Mouse (Mus musculus): ENCODE measurements at regions not wholly inside any gene's neighbourhood (a gene's known extent, or its start where the extent isn't known, plus 50 kb on each side); places are given as distances from the start of the nearest gene placed in this dataset.
A peak's percentile ranks its signal among the peaks of the same experiment; 100 is the strongest.

DNA sequence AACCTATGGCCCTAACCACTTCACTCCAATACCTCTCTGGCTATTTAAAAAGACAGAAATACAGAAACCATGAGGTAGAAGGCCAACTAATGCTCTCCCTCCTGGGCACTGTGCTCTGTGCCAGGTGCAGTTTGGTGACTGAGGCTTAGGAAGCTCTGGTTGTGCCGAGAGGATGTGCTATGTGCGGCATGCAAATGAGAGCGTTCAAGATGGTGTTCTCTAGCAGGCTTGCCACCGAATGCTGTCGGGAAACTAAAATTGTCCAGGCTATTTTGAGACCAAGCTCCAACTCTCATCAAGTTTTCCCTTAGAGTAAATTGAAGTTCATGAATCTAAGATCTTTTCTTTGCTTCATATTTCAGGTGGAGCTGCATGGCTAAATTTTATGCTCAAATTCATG lies 277.1 kb downstream of the Pik3r1 start:
- H3K9ac ChIP-seq (ENCODE audit: insufficient read depth, low read depth), result no peak overlapping the region
- H3K9me3 ChIP-seq (replicated peaks; ENCODE audit: low read length), result no peaks in the 10 kb centered on the region
- in situ Hi-C loops (cut with MboI; ENCODE audit: low pct_ligation_motif_present, low pct_unique_long_range_greater_than_20kb, low sequenced_read_pairs), result no loop called here
- peak; percentile 63 for DNase-seq (ENCODE audit: extremely low read depth)
- no peaks in the 10 kb centered on the region for H3K27me3 ChIP-seq (replicated peaks)
- H3K4me3 ChIP-seq (replicated peaks in 1 of 3; ENCODE audit: low read depth in 2 of 3, low read length in 2 of 3, poor library complexity in 1 of 3), result no peak overlapping the region
- dilution Hi-C loops (cut with MboI; ENCODE audit: extremely low pct_ligation_motif_present, extremely low pct_unique_long_range_greater_than_20kb, low sequenced_read_pairs), result no loop called here
- H3K36me3 ChIP-seq (replicated peaks in 1 of 2; ENCODE audit: control insufficient read depth in 1 of 2, insufficient read depth in 1 of 2, low read length in 1 of 2), result no peaks in the 10 kb centered on the region
- peaks cover 1 to 40% of the 10 kb centered on the region in 2 experiments; a peak in 3 of 4 replicates for H3K4me1 ChIP-seq (ENCODE audit: control insufficient read depth in 1 of 2, insufficient read depth in 2 of 2)
- peak overlapping the region; percentile 44 for H3K4me2 ChIP-seq (ENCODE audit: insufficient read depth, low read depth, poor library complexity, severe bottlenecking)
- H3K79me2 ChIP-seq (replicated peaks; ENCODE audit: control insufficient read depth, extremely low read depth, insufficient read depth, poor library complexity, severe bottlenecking), result no peaks in the 10 kb centered on the region
- TF ChIP-seq CHD2 (IDR thresholded peaks at IDR 0.05; ENCODE audit: low read length) (no peak), MAX (IDR thresholded peaks at IDR 0.05; ENCODE audit: low read length) (peak; percentile 45; the same call in 1 of the 2 replicates), CHD1 (IDR thresholded peaks at IDR 0.05; ENCODE audit: low read depth, low read length) (no peak), MYC (IDR thresholded peaks at IDR 0.05; ENCODE audit: low read depth, low read length) (0 out of 2 replicates have a peak, but pooled peaks have one; percentile 42)
- H3K27ac ChIP-seq (ENCODE audit: insufficient read depth, low read depth), result no peak overlapping the region

DNA sequence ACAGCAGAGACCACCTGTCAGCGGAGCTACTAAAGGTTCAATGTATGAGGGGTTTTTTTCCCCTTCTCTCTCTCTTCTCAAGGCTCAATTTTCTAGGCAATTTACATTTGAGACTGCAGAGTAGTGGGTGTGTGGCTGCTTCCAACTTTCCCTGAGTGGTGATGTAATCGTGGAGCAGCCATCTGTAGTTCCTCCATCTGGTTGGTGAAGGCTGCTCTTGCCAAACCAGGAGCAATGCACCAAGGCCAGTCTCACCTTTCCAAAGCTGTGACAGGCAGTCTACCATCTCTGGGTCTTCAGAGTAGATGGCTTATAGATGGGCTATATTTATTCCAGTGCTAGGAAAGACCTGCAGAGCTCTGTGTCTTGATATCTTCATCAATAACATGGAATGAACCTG lies 280.4 kb downstream of the Pik3r1 start:
- TF ChIP-seq CTCF (conservative IDR thresholded peaks at IDR 0.05 in 1 of 2, IDR thresholded peaks at IDR 0.05 in 1 of 2; ENCODE audit: low read depth in 2 of 2, low read length in 2 of 2), result no peak
- no peak for TF ChIP-seq ZMIZ1 (IDR thresholded peaks at IDR 0.05; ENCODE audit: low read depth, low read length)
- no peak for TF ChIP-seq POLR2AphosphoS2 (IDR thresholded peaks at IDR 0.05; ENCODE audit: low read depth, low read length)
- no peak for TF ChIP-seq ZNF384 (IDR thresholded peaks at IDR 0.05; ENCODE audit: low read depth, low read length)
- TF ChIP-seq EP300 (IDR thresholded peaks at IDR 0.05; ENCODE audit: low read length), result no peak
- TF ChIP-seq USF2 (conservative IDR thresholded peaks at IDR 0.05; ENCODE audit: low read depth, low read length), result no peak
- TF ChIP-seq KAT2A (IDR thresholded peaks at IDR 0.05; ENCODE audit: insufficient replicate concordance, low read length), result no peak
- TF ChIP-seq MXI1 (IDR thresholded peaks at IDR 0.05; ENCODE audit: low read depth, low read length), result no peak
- TF ChIP-seq MEF2A (IDR thresholded peaks at IDR 0.05; ENCODE audit: borderline replicate concordance, low read depth, low read length), result no peak
- no peak for TF ChIP-seq ETS1 (conservative IDR thresholded peaks at IDR 0.05; ENCODE audit: low read depth, low read length)
- no peak for TF ChIP-seq MYC (IDR thresholded peaks at IDR 0.05; ENCODE audit: low read depth, low read length)
- TF ChIP-seq CHD1 (IDR thresholded peaks at IDR 0.05; ENCODE audit: low read depth, low read length), result no peak
- TF ChIP-seq RAD21 (IDR thresholded peaks at IDR 0.05; ENCODE audit: low read depth, low read length), result no peak
- H3K9me3 ChIP-seq (replicated peaks; ENCODE audit: low read length), result no peaks in the 10 kb centered on the region
- in situ Hi-C loops (cut with MboI; ENCODE audit: low pct_ligation_motif_present, low pct_unique_long_range_greater_than_20kb, low sequenced_read_pairs) (no loop called here), dilution Hi-C loops (cut with MboI; ENCODE audit: extremely low pct_ligation_motif_present, extremely low pct_unique_long_range_greater_than_20kb, low sequenced_read_pairs) (no loop called here)
- H3K4me2 ChIP-seq (ENCODE audit: insufficient read depth, low read depth, poor library complexity, severe bottlenecking), result no peak overlapping the region
- H3K27me3 ChIP-seq (replicated peaks), result no peaks in the 10 kb centered on the region
- H3K27ac ChIP-seq (ENCODE audit: insufficient read depth, low read depth), result no peak overlapping the region
- H3K4me1 ChIP-seq (ENCODE audit: control insufficient read depth in 1 of 2, insufficient read depth in 2 of 2), result peaks cover 4 to 40% of the 10 kb centered on the region in 2 experiments; a peak in 3 of 4 replicates
- H3K79me2 ChIP-seq (replicated peaks; ENCODE audit: control insufficient read depth, extremely low read depth, insufficient read depth, poor library complexity, severe bottlenecking), result no peaks in the 10 kb centered on the region
- no peaks in the 10 kb centered on the region for H3K36me3 ChIP-seq (replicated peaks in 1 of 2; ENCODE audit: control insufficient read depth in 1 of 2, insufficient read depth in 1 of 2, low read length in 1 of 2)
- H3K4me3 ChIP-seq (replicated peaks in 1 of 3; ENCODE audit: low read depth in 2 of 3, low read length in 2 of 3, poor library complexity in 1 of 3), result no peak overlapping the region
- no peak overlapping the region for H3K9ac ChIP-seq (ENCODE audit: insufficient read depth, low read depth)
- DNase-seq (ENCODE audit: extremely low read depth), result no peak

All from CH12.LX (cell line).